Mouse (Mus musculus): ENCODE data around the gene Wfdc13. TPM values are rescaled to one million over a fixed set of nuclear protein-coding genes. Genes with fewer than 3 reads are reported as not detected.
A peak's percentile ranks its signal among the peaks of the same experiment; 100 is the strongest.

Gene Wfdc13
- total RNA-seq (2021), result not detected
- long read RNA-seq, experiment 1, result 0 reads
- long read RNA-seq, experiment 2, result 0 reads

GRCm38 (mm10) chr2:164684807-164685206 is at the start of gene Wfdc13:
TSS of gene Wfdc13 (plus strand) at chr2:164685107.
- no peak for DNase-seq (ENCODE audit: low spot score in 2 of 2)
- Histone ChIP-seq H3K27ac (no peak within 1 kb of the TSS), H3K4me3 (no peak within 1 kb of the TSS)
- TF ChIP-seq CTCF (conservative IDR thresholded peaks at IDR 0.05), result no peak

GRCm38 (mm10) chr2:164635266-164635665 is 49.6 kb upstream of the Wfdc13 start:
- Histone ChIP-seq H3K27ac (no peak overlapping the region), H3K4me3 (no peak overlapping the region)
- peak; percentile 45 for TF ChIP-seq CTCF (conservative IDR thresholded peaks at IDR 0.05)
- no peak for DNase-seq (ENCODE audit: low spot score in 2 of 2)

DNA sequence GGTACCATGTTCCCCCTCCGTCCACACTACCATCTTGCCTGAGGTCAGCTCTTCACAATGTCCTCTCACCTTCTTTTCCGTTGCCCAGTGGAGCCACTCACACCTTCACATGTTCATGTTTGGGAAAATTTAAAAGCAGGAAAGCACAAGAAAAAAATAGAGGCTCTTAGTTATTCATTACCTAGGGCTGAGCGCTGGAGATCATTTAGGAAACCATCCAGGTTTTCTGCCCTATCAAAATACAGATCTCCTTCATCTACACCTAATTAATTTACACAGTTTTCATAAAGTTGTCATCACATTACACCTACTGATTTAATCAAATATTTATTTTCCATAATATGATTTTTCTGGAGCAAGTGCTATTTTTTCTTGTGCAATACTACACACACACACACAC is 46.2 kb upstream of the Wfdc13 start, which contains the start of gene Wfdc16:
TSS of gene Wfdc16 (minus strand) at position 101 of the 400 bp plus-strand sequence.
- no peak within 1 kb of the TSS for H3K27ac ChIP-seq
- no peak within 1 kb of the TSS for H3K4me3 ChIP-seq
- no peak for TF ChIP-seq CTCF (conservative IDR thresholded peaks at IDR 0.05)
- no peak for DNase-seq (ENCODE audit: low spot score in 2 of 2)

- no peak for TF ChIP-seq CTCF (conservative IDR thresholded peaks at IDR 0.05)
- Histone ChIP-seq H3K27ac (no peak overlapping the region), H3K4me3 (no peak overlapping the region)
- no peak for DNase-seq (ENCODE audit: low spot score in 2 of 2)
These were observed 43.8 kb upstream of the Wfdc13 start for GRCm38 (mm10) chr2:164641129-164641528.

DNA sequence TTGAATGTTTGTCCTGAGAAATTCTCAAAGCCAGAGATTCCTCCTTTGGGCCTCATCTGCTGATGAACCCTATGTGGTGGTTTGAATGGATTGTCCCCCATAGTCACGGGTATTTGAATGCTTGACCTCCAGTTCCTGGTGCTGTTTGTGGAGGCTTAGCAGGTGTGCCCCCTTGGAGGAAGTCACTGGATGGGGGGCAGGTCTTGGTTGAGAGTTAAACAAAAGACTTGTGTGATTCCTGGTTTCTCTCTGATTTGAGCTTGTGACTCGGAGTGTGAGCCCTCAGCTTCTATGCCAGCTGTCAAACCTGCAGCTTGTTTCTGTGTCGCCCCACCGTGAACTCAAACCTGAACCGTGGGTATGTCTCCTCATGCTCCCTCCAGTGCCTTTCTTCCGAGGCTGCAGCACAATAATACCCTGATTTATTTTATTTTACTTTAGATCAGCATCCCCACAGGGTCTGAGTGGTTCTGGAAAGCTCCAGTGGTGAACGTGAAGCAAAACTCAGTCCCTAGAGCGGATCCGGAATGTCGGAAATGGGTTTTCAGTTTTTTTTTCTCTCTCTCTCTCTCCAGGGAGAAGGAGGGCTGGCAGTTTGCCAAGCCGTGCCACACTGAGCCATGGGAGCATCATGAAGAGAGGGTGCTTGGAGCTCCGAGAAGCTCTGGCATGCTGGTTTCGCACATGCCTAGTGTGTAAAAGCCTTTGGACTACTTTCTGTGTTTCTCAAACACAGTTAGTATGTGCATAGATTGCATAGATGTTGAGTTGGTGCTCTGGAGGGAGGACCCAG is 42.8 kb upstream of the Wfdc13 start:
- no peak overlapping the region for H3K27ac ChIP-seq
- no peak overlapping the region for H3K4me3 ChIP-seq
- peak in 1 of 2 experiments; percentile 21 for DNase-seq (ENCODE audit: low spot score in 2 of 2)
- no peak for TF ChIP-seq CTCF (conservative IDR thresholded peaks at IDR 0.05)

DNA sequence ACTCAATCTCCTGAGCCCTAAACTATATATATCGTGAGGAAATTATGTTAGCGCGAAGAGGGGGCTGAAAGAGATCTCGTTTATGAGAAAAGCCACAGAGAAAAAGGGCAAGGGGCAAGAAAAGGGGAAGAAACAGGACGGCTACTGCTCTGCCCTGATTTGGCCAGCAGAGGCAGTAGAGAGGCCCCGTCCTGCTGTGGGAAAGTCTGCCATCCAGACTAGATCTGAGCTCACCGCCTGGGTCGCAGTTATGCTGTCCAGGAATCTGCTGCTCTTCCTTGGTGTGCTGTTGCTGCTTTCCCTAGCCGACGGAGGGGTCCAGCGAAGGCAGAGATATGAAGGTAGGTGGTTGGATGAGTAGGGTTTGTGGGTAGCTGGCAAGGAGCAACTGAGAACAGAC is 29.0 kb upstream of the Wfdc13 start, which contains the start of gene Wfdc10:
TSS of gene Wfdc10 (plus strand) at position 189 of the 400 bp plus-strand sequence.
- DNase-seq (ENCODE audit: low spot score in 2 of 2), result peak in 1 of 2 experiments; percentile 30
- peak; percentile 89 for TF ChIP-seq CTCF (conservative IDR thresholded peaks at IDR 0.05)
- Histone ChIP-seq H3K4me3 (no peak within 1 kb of the TSS), H3K27ac (no peak within 1 kb of the TSS)

DNA sequence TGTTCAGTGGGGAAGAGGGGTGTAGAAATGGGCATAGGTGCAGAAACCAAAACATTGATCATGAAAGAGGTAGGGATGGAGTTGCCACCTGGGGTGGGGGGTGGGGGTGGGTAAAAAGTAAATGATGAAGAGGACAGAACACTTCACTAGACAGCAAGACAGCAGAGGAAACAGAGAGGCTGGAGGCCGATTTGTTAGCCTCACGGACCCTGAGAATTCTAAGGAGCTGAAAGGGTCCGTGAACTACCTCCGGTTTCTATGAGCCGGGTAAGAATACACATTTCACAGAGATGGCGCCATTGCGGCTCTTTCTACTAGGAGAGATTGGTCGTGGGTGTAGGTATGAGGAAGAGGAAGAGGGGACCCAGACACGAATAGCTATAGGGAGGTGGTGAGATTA is 28.4 kb upstream of the Wfdc13 start, which contains the start of gene Wfdc9:
TSS of gene Wfdc9 (minus strand) at position 101 of the 400 bp plus-strand sequence.
- TF ChIP-seq CTCF (conservative IDR thresholded peaks at IDR 0.05), result no peak
- Histone ChIP-seq H3K27ac (no peak within 1 kb of the TSS), H3K4me3 (no peak within 1 kb of the TSS)
- DNase-seq (ENCODE audit: low spot score in 2 of 2), result no peak

DNA sequence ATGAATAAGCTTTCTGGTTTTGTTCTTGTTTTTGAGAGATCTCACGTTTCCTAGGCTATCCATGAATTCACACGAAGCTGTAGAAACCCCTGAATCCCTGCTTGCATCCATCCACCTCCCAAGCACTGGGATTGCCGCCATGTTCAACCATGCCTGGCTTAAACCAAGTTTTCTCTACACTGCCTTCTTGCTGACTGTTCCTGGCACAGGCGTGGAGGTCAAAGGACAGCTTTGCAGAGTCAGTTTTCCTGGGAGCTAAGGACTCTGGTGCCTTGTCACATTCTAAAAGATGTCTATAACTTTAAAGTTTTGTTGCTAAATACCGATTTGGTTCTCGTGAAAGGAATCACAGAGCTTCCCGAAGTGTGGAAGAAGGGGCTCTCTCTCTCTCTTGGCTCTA is 20.1 kb upstream of the Wfdc13 start:
- H3K4me3 ChIP-seq, result no peak overlapping the region
- no peak for DNase-seq (ENCODE audit: low spot score in 2 of 2)
- TF ChIP-seq CTCF (conservative IDR thresholded peaks at IDR 0.05), result no peak

GRCm38 (mm10) chr2:164670261-164670660 is 14.6 kb upstream of the Wfdc13 start:
- no peak for TF ChIP-seq CTCF (conservative IDR thresholded peaks at IDR 0.05)

More for the DNA sequence above, 20.1 kb upstream of the Wfdc13 start:
- H3K27ac ChIP-seq, result no peak overlapping the region

GRCm38 (mm10) chr2:164670938-164671337 is 14.0 kb upstream of the Wfdc13 start:
- Histone ChIP-seq H3K27ac (no peak overlapping the region), H3K4me3 (no peak overlapping the region)
- TF ChIP-seq CTCF (conservative IDR thresholded peaks at IDR 0.05), result no peak
- DNase-seq (ENCODE audit: low spot score in 2 of 2), result no peak

More at GRCm38 (mm10) chr2:164670261-164670660, 14.6 kb upstream of the Wfdc13 start:
- no peak for DNase-seq (ENCODE audit: low spot score in 2 of 2)
- no peak overlapping the region for H3K4me3 ChIP-seq
- no peak overlapping the region for H3K27ac ChIP-seq

DNA sequence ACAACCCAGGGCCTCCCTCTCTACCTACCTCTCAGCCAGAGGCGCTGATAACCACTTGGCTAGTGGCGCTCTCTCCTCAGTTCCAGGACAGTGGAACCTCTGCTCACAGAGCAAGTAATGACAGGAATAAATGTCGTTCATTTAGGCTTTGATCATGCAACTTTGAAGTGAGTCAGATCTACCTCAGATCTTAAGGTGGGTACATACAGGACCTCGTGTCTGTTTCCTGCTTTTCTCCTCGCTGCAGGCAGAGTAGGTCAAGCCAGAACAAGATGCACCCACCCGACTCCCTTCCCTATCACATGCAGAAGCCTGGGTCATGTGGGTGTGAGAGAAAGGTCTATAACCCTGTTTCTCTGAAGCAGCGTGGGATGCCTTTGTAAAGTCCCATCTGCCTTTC is 10.9 kb upstream of the Wfdc13 start, which contains the start of gene Wfdc11:
TSS of gene Wfdc11 (minus strand) at position 101 of the 400 bp plus-strand sequence.
- no peak for TF ChIP-seq CTCF (conservative IDR thresholded peaks at IDR 0.05)
- no peak within 1 kb of the TSS for H3K4me3 ChIP-seq
- DNase-seq (ENCODE audit: low spot score in 2 of 2), result no peak
- no peak within 1 kb of the TSS for H3K27ac ChIP-seq

- H3K4me3 ChIP-seq, result no peak overlapping the region
- TF ChIP-seq CTCF (conservative IDR thresholded peaks at IDR 0.05), result peak; percentile 37
- no peak overlapping the region for H3K27ac ChIP-seq
- DNase-seq (ENCODE audit: low spot score in 2 of 2), result no peak
These were observed 8.8 kb upstream of the Wfdc13 start for GRCm38 (mm10) chr2:164676103-164676502.

- no peak for TF ChIP-seq CTCF (conservative IDR thresholded peaks at IDR 0.05)
- H3K4me3 ChIP-seq, result no peak overlapping the region
- DNase-seq (ENCODE audit: low spot score in 2 of 2), result no peak
- no peak overlapping the region for H3K27ac ChIP-seq
These were observed 7.8 kb upstream of the Wfdc13 start for GRCm38 (mm10) chr2:164676916-164677685.

Measured in layer of hippocampus, adult 2 months (tissue).